In genomic region chr11:51883670-51884069, GRCm38 (mm10) we compare ENCODE assay signal across 8 mouse cellular contexts. TPM values are rescaled to one million over a fixed set of nuclear protein-coding genes. Genes with fewer than 3 reads are reported as not detected.
DNase-seq lines count a peak whose midpoint lies in the region; ATAC-seq and TF ChIP-seq lines count a peak whose summit lies in the region.

No protein-coding gene starts in this region.

- H3K4me3 ChIP-seq in midbrain, postnatal 0 days (ENCODE audit: low read depth, low read length) = no peak overlapping the region
- H3K4me3 ChIP-seq in midbrain, embryonic 10.5 days = no peak overlapping the region
- no peak overlapping the region for H3K4me3 ChIP-seq in heart, embryonic 11.5 days (ENCODE audit: low read depth, low read length)

- no peak for ATAC-seq in midbrain, postnatal 0 days (ENCODE audit: low FRiP score)
- ATAC-seq in heart, embryonic 11.5 days (replicated peaks; ENCODE audit: insufficient number of reproducible peaks, low FRiP score, low TSS enrichment) = 0 out of 2 replicates have a peak, but pooled peaks have one; percentile 43
- peak; percentile 55 for ATAC-seq in megakaryocyte progenitor cell, adult 5-6 weeks (replicated peaks; ENCODE audit: poor library complexity)

- H3K9me3 ChIP-seq in midbrain, postnatal 0 days (ENCODE audit: low read length) = no peaks in the 10 kb centered on the region
- 0 out of 2 replicates have a peak, but pooled peaks cover 3% of the 10 kb centered on the region for H3K9me3 ChIP-seq in midbrain, embryonic 10.5 days (replicated peaks)
- H3K9me3 ChIP-seq in heart, embryonic 11.5 days (replicated peaks; ENCODE audit: control insufficient read depth, low read length) = no peaks in the 10 kb centered on the region; the same call in 1 of the 2 replicates

- H3K27ac ChIP-seq in midbrain, postnatal 0 days (ENCODE audit: low read depth, low read length) = no peak overlapping the region
- H3K27ac ChIP-seq in midbrain, embryonic 10.5 days (replicated peaks) = no peak overlapping the region
- no peak overlapping the region for H3K27ac ChIP-seq in heart, embryonic 11.5 days (ENCODE audit: low read depth, low read length)

- 46% methylated on average over 5 of the region's 5 CpGs for WGBS in midbrain, postnatal 0 days
- 59% methylated on average over 5 of the region's 5 CpGs for WGBS in midbrain, embryonic 10.5 days
- WGBS in heart, embryonic 11.5 days (ENCODE audit: insufficient replicate concordance) = 30% methylated on average over 5 of the region's 5 CpGs

- no peak overlapping the region for H3K4me2 ChIP-seq in midbrain, postnatal 0 days (ENCODE audit: low read depth, low read length, poor library complexity, severe bottlenecking)
- H3K4me2 ChIP-seq in heart, embryonic 11.5 days = no peak overlapping the region

- no peaks in the 10 kb centered on the region for H3K27me3 ChIP-seq in midbrain, postnatal 0 days (ENCODE audit: insufficient read depth, low read length)
- H3K27me3 ChIP-seq in midbrain, embryonic 10.5 days (ENCODE audit: low read depth, poor library complexity, severe bottlenecking) = no peaks in the 10 kb centered on the region
- H3K27me3 ChIP-seq in heart, embryonic 11.5 days (ENCODE audit: control insufficient read depth, insufficient read depth, low read length) = no peaks in the 10 kb centered on the region

- DNase-seq in midbrain, postnatal 0 days (ENCODE audit: low spot score) = peak; percentile 6
- no peak for DNase-seq in midbrain, embryonic 10.5 days (ENCODE audit: low spot score)
- DNase-seq in kidney, postnatal 14 days = peak; percentile 85
- DNase-seq in layer of hippocampus, postnatal 14 days (ENCODE audit: low spot score in 2 of 2) = no peak
- DNase-seq in left cerebral cortex, adult 11 months (ENCODE audit: low spot score) = no peak
- DNase-seq in left cerebral cortex, postnatal 14 days (ENCODE audit: low spot score in 2 of 2) = no peak

- H3K9ac ChIP-seq in midbrain, postnatal 0 days (replicated peaks; ENCODE audit: low read length, poor library complexity, severe bottlenecking) = no peak overlapping the region
- H3K9ac ChIP-seq in heart, embryonic 11.5 days (ENCODE audit: low read depth, low read length) = no peak overlapping the region

- H3K4me1 ChIP-seq in midbrain, postnatal 0 days (ENCODE audit: insufficient read depth, low read length) = no peaks in the 10 kb centered on the region
- H3K4me1 ChIP-seq in midbrain, embryonic 10.5 days = no peaks in the 10 kb centered on the region
- H3K4me1 ChIP-seq in heart, embryonic 11.5 days (ENCODE audit: control insufficient read depth, insufficient read depth, low read length) = peaks cover 5% of the 10 kb centered on the region; the same call in 1 of the 2 replicates

- no peaks in the 10 kb centered on the region for H3K36me3 ChIP-seq in midbrain, postnatal 0 days (ENCODE audit: insufficient read depth, low read length)
- H3K36me3 ChIP-seq in midbrain, embryonic 10.5 days = no peaks in the 10 kb centered on the region
- no peaks in the 10 kb centered on the region for H3K36me3 ChIP-seq in heart, embryonic 11.5 days (ENCODE audit: control insufficient read depth, insufficient read depth, low read length)

- TF ChIP-seq CTCF in midbrain, postnatal 0 days (IDR thresholded peaks at IDR 0.05) = no peak

- intact Hi-C loops in left cerebral cortex, postnatal 14 days (cut with DNase I) = no loop called here

RNA-seq across cellular contexts. Expression of gene Jade2, which starts 26.2 kb away (rescaled TPM):
- total RNA-seq in midbrain, postnatal 0 days (2014; rRNA removed) = 3.6 and 3.7 TPM in 2 replicates
- polyA plus RNA-seq in midbrain, postnatal 0 days (2015; fragmentation: Nextera tagmentation; extraction: Ambion mirVana) = 0.95 and 0.98 TPM in 2 replicates
- 0.41 and 0.47 TPM in 2 replicates for polyA plus RNA-seq in midbrain, embryonic 10.5 days (2016; fragmentation: Nextera tagmentation; extraction: Ambion mirVana)
- polyA plus RNA-seq in heart, embryonic 11.5 days (2014; fragmentation: Nextera tagmentation; extraction: Ambion mirVana) = 0.21 and 0.46 TPM in 2 replicates
- total RNA-seq in megakaryocyte progenitor cell, adult 5-6 weeks (2015) = 5.7 and 7.7 TPM in 2 replicates
- 6.0 and 7.0 TPM in 2 replicates for total RNA-seq in megakaryocyte progenitor cell, adult 5-6 weeks (2017)
- total RNA-seq in layer of hippocampus, postnatal 14 days (2021) = 10 to 100 TPM; 14.5 to 15.0 TPM
- 10 to 100 TPM; 12.3 to 13.4 TPM for total RNA-seq in left cerebral cortex, postnatal 14 days (2021)

Comparison
In these comparisons a context has a peak if more than half of its experiments do, and no peak if none do; other contexts are left out.
1. DNase-seq: peak in midbrain, postnatal 0 days (single experiment) and kidney, postnatal 14 days (single experiment); none in midbrain, embryonic 10.5 days (single experiment), layer of hippocampus, postnatal 14 days (0 of 2), left cerebral cortex, adult 11 months (single experiment) and left cerebral cortex, postnatal 14 days (0 of 2).